Mouse (Mus musculus) bone marrow, adult 2 months (tissue): ENCODE measurements around the gene Mylk.

Experiments
- CTCF ChIP-seq: fragments of 200-500 bp; IDR thresholded peaks from 2 replicates; pipeline ENCODE4 v1.5.1; 2011; ENCODE audit warnings: low read length, control low read depth; ENCODE audit not compliant: control insufficient read depth, insufficient read depth
- POLR2A ChIP-seq: fragments of 200-500 bp; IDR thresholded peaks from 2 replicates; pipeline ENCODE4 v1.6.1; 2011; ENCODE audit warnings: low read depth, mild to moderate bottlenecking, control low read depth, low read length, borderline replicate concordance; ENCODE audit not compliant: control insufficient read depth

- TF ChIP-seq CTCF, result no peak
- TF ChIP-seq POLR2A, result no peak
Observed at GRCm38 (mm10) chr16:35004756-35005155, 259.7 kb downstream of the Mylk start.
